In genomic region chr3:116410051-116410450, GRCm38 (mm10) we compare ENCODE assay signal across 19 mouse cellular contexts. TPM values are rescaled to one million over a fixed set of nuclear protein-coding genes. Genes with fewer than 3 reads are reported as not detected.
DNase-seq lines count a peak whose midpoint lies in the region; ATAC-seq lines count a peak whose summit lies in the region.
"Had no signal": no experiment of that assay in that cellular context is flagged by ENCODE, and none has a peak within 500 bp of the region (broad histone marks: within the 10 kb centered on the region; RNA-seq: fewer than 3 reads in every experiment).

No protein-coding gene starts in this region.

- no peak overlapping the region; the same call in 1 of the 2 replicates for H3K9ac ChIP-seq in heart, embryonic 12.5 days
- H3K9ac ChIP-seq in kidney, embryonic 15.5 days: no peak overlapping the region
- H3K9ac ChIP-seq in neural tube, embryonic 15.5 days (replicated peaks): no peak overlapping the region
- no peak overlapping the region for H3K9ac ChIP-seq in stomach, embryonic 15.5 days
- H3K9ac ChIP-seq: forebrain, embryonic 13.5 days; liver, postnatal 0 days had no signal

- ATAC-seq in heart, embryonic 12.5 days (ENCODE audit: insufficient number of reproducible peaks, low FRiP score): no peak
- ATAC-seq in kidney, embryonic 15.5 days (replicated peaks; ENCODE audit: low FRiP score): no peak
- ATAC-seq in neural tube, embryonic 15.5 days (ENCODE audit: low FRiP score): no peak
- no peak for ATAC-seq in stomach, embryonic 15.5 days (ENCODE audit: insufficient read depth, low FRiP score, low read depth)
- ATAC-seq: forebrain, embryonic 13.5 days; liver, postnatal 0 days had no signal

- no peak for DNase-seq in heart, postnatal 4 days
- DNase-seq in kidney, postnatal 14 days: no peak
- peak; percentile 11 for DNase-seq in neural tube, embryonic 10.5 days (ENCODE audit: extremely low spot score, low spot score)
- DNase-seq: adrenal gland, postnatal 36 days; cerebellum, adult 8-10 months; gastrocnemius, postnatal 14 days; kidney, adult 9 months; liver, postnatal 0 days; lung, postnatal 36 days; right cerebral cortex, adult 18-20 months; thymus, postnatal 36 days had no signal

- no peaks in the 10 kb centered on the region for H3K9me3 ChIP-seq in heart, embryonic 12.5 days (replicated peaks)
- no peaks in the 10 kb centered on the region for H3K9me3 ChIP-seq in kidney, embryonic 15.5 days (replicated peaks)
- H3K9me3 ChIP-seq in neural tube, embryonic 15.5 days (replicated peaks): no peaks in the 10 kb centered on the region
- no peaks in the 10 kb centered on the region for H3K9me3 ChIP-seq in stomach, embryonic 15.5 days
- H3K9me3 ChIP-seq: forebrain, embryonic 13.5 days; hindbrain, embryonic 10.5 days; midbrain, embryonic 10.5 days had no signal

- peaks cover 42% of the 10 kb centered on the region for H3K4me1 ChIP-seq in heart, embryonic 12.5 days (replicated peaks)
- H3K4me1 ChIP-seq in kidney, embryonic 15.5 days: peaks cover 48% of the 10 kb centered on the region
- peaks cover 6% of the 10 kb centered on the region; the same call in 1 of the 2 replicates for H3K4me1 ChIP-seq in neural tube, embryonic 15.5 days
- 0 out of 2 replicates have a peak, but pooled peaks cover 17% of the 10 kb centered on the region for H3K4me1 ChIP-seq in stomach, embryonic 15.5 days

- H3K4me2 ChIP-seq in heart, embryonic 12.5 days: peak overlapping the region; percentile 40
- peak overlapping the region; percentile 12; the same call in 1 of the 2 replicates for H3K4me2 ChIP-seq in kidney, embryonic 15.5 days
- H3K4me2 ChIP-seq in neural tube, embryonic 15.5 days: no peak overlapping the region
- no peak overlapping the region for H3K4me2 ChIP-seq in stomach, embryonic 15.5 days
- H3K4me2 ChIP-seq: forebrain, embryonic 13.5 days had no signal

- H3K27ac ChIP-seq in heart, embryonic 12.5 days (ENCODE audit: poor library complexity, severe bottlenecking): no peak overlapping the region
- H3K27ac ChIP-seq in kidney, embryonic 15.5 days: peak overlapping the region; percentile 34; the same call in 1 of the 2 replicates
- no peak overlapping the region for H3K27ac ChIP-seq in neural tube, embryonic 15.5 days (replicated peaks)
- H3K27ac ChIP-seq in stomach, embryonic 15.5 days: 0 out of 2 replicates have a peak overlapping the region, but pooled peaks have one; percentile 4
- H3K27ac ChIP-seq: forebrain, embryonic 13.5 days; hindbrain, embryonic 10.5 days; midbrain, embryonic 10.5 days had no signal

- no peaks in the 10 kb centered on the region for H3K27me3 ChIP-seq in heart, embryonic 12.5 days (replicated peaks)
- H3K27me3 ChIP-seq in kidney, embryonic 15.5 days: no peaks in the 10 kb centered on the region
- no peaks in the 10 kb centered on the region for H3K27me3 ChIP-seq in neural tube, embryonic 15.5 days (replicated peaks)
- no peaks in the 10 kb centered on the region for H3K27me3 ChIP-seq in stomach, embryonic 15.5 days (replicated peaks)
- H3K27me3 ChIP-seq: forebrain, embryonic 13.5 days had no signal

- H3K4me3 ChIP-seq in heart, embryonic 12.5 days: peak overlapping the region; percentile 1; the same call in 1 of the 2 replicates
- no peak overlapping the region for H3K4me3 ChIP-seq in kidney, embryonic 15.5 days (replicated peaks)
- H3K4me3 ChIP-seq in neural tube, embryonic 15.5 days (replicated peaks): no peak overlapping the region
- no peak overlapping the region for H3K4me3 ChIP-seq in stomach, embryonic 15.5 days (replicated peaks)
- H3K4me3 ChIP-seq: erythroblast, embryonic 14.5 days; forebrain, embryonic 13.5 days; hindbrain, embryonic 10.5 days; midbrain, embryonic 10.5 days had no signal

- 19% methylated on average over 7 of the region's 7 CpGs for WGBS in heart, embryonic 12.5 days
- WGBS in kidney, embryonic 15.5 days: 42% methylated on average over 7 of the region's 7 CpGs
- WGBS in neural tube, embryonic 15.5 days: 36% methylated on average over 7 of the region's 7 CpGs
- WGBS in stomach, embryonic 15.5 days: 31% methylated on average over 7 of the region's 7 CpGs

- H3K36me3 ChIP-seq in heart, embryonic 12.5 days: peaks cover 8% of the 10 kb centered on the region
- H3K36me3 ChIP-seq in kidney, embryonic 15.5 days: peaks cover 12% of the 10 kb centered on the region
- H3K36me3 ChIP-seq in neural tube, embryonic 15.5 days: no peaks in the 10 kb centered on the region
- H3K36me3 ChIP-seq in stomach, embryonic 15.5 days: no peaks in the 10 kb centered on the region

RNA-seq across cellular contexts. Expression of gene Cdc14a, which starts 13.8 kb away (rescaled TPM):
- polyA plus RNA-seq in heart, embryonic 12.5 days (2016; fragmentation: Nextera tagmentation; extraction: Ambion mirVana): 6.3 and 7.8 TPM in 2 replicates
- total RNA-seq in heart, postnatal 4 days (2021): 1 to 10 TPM; 5.3 to 5.8 TPM
- 13.6 and 14.7 TPM in 2 replicates for polyA plus RNA-seq in kidney, embryonic 15.5 days (2015; fragmentation: Nextera tagmentation; extraction: Ambion mirVana)
- 3.5 and 5.4 TPM in 2 replicates for polyA plus RNA-seq in neural tube, embryonic 15.5 days (2015; fragmentation: Nextera tagmentation; extraction: Ambion mirVana)
- polyA plus RNA-seq in stomach, embryonic 15.5 days (2015; fragmentation: Nextera tagmentation; extraction: Ambion mirVana): 9.1 and 9.2 TPM in 2 replicates

Comparison
In these comparisons a context has a peak if more than half of its experiments do, and no peak if none do; other contexts are left out.
1. H3K27ac ChIP-seq: peak in kidney, embryonic 15.5 days (single experiment) and stomach, embryonic 15.5 days (single experiment); none in heart, embryonic 12.5 days (single experiment) and neural tube, embryonic 15.5 days (single experiment).
2. H3K4me2 ChIP-seq: peak in heart, embryonic 12.5 days (single experiment) and kidney, embryonic 15.5 days (single experiment); none in neural tube, embryonic 15.5 days (single experiment) and stomach, embryonic 15.5 days (single experiment).